Mouse (Mus musculus) kidney, postnatal 0 days (tissue): ENCODE measurements at regions not wholly inside any gene's neighbourhood (a gene's known extent, or its start where the extent isn't known, plus 50 kb on each side); places are given as distances from the start of the nearest gene placed in this dataset.

ENCODE experiments used
- ATAC-seq: fragments of 200-750 bp; cut with Nextera tagmentation; replicated peaks from 2 replicates; pipeline ENCODE4 v1.8.0; 2017; ENCODE audit warnings: low read depth, moderate number of reproducible peaks, moderate TSS enrichment, moderate library complexity; ENCODE audit not compliant: low FRiP score
- DNase-seq: peaks from one replicate; pipeline ENCODE4 v3.0.0-alpha.2; 2016; ENCODE audit warnings: low spot score
- H3K27ac ChIP-seq: fragments of 300-500 bp; sonication (generic); 2 replicates; pipeline ENCODE4 v1.5.1; 2014; ENCODE audit warnings: mild to moderate bottlenecking
- H3K27me3 ChIP-seq: fragments of 300-500 bp; sonication (generic); 2 replicates; pipeline ENCODE4 v1.6.1; 2014; ENCODE audit warnings: low read length, mixed read lengths; ENCODE audit not compliant: insufficient read depth
- H3K36me3 ChIP-seq: fragments of 300-500 bp; sonication (generic); 2 replicates; pipeline ENCODE4 v1.6.1; 2014; ENCODE audit warnings: low read length, mixed read lengths; ENCODE audit not compliant: insufficient read depth
- H3K4me1 ChIP-seq: fragments of 300-500 bp; sonication (generic); replicated peaks from 2 replicates; pipeline ENCODE4 v1.6.1; 2014; ENCODE audit warnings: antibody characterized with exemption, low read length, mixed read lengths; ENCODE audit not compliant: insufficient read depth
- H3K4me2 ChIP-seq: fragments of 300-500 bp; sonication (generic); 2 replicates; pipeline ENCODE4 v1.6.1; 2014; ENCODE audit warnings: mild to moderate bottlenecking, low read length, moderate library complexity, mixed read lengths
- H3K4me3 ChIP-seq: fragments of 300-500 bp; sonication (generic); replicated peaks from 2 replicates; pipeline ENCODE4 v1.5.1; 2014; ENCODE audit warnings: low read depth, low read length
- H3K9ac ChIP-seq: fragments of 300-500 bp; sonication (generic); 2 replicates; pipeline ENCODE4 v1.6.1; 2014; ENCODE audit warnings: low read depth, low read length
- H3K9me3 ChIP-seq: fragments of 300-500 bp; sonication (generic); replicated peaks from 2 replicates; pipeline ENCODE4 v1.6.1; 2016; ENCODE audit warnings: low read length, inconsistent platforms, mixed read lengths
- CTCF ChIP-seq: IDR thresholded peaks from 2 replicates; pipeline ENCODE4 v1.5.1; 2016; ENCODE audit warnings: antibody characterized with exemption, low read depth, mild to moderate bottlenecking, moderate library complexity
- WGBS: fragments of 180-500 bp; shearing (Covaris S2); extraction: QIAGEN DNeasy Blood & Tissue Kit; methylation state at CpG from one replicate; pipeline ENCODE4 v1.1.7; 2014; 5-methylcytosine and 5-hydroxymethylcytosine counted together

GRCm38 (mm10) chr1:76955031-76955430 is 559.9 kb downstream of the Epha4 start:
- Histone ChIP-seq H3K9ac (no peak overlapping the region), H3K36me3 (no peaks in the 10 kb centered on the region), H3K27ac (no peak overlapping the region), H3K4me2 (no peak overlapping the region), H3K4me1 (no peaks in the 10 kb centered on the region), H3K4me3 (no peak overlapping the region), H3K27me3 (no peaks in the 10 kb centered on the region), H3K9me3 (no peaks in the 10 kb centered on the region)
- ATAC-seq (no peak), DNase-seq (no peak)
- TF ChIP-seq CTCF, result no peak

GRCm38 (mm10) chr1:76957411-76957810 is 557.5 kb downstream of the Epha4 start:
- 82% methylated on average over 5 of the region's 5 CpGs for WGBS
- H3K9ac ChIP-seq, result no peak overlapping the region
- H3K36me3 ChIP-seq, result no peaks in the 10 kb centered on the region
- H3K9me3 ChIP-seq, result no peaks in the 10 kb centered on the region
- no peak overlapping the region for H3K27ac ChIP-seq
- no peaks in the 10 kb centered on the region for H3K4me1 ChIP-seq
- no peaks in the 10 kb centered on the region for H3K27me3 ChIP-seq
- TF ChIP-seq CTCF, result no peak
- DNase-seq (no peak), ATAC-seq (no peak)
- H3K4me3 ChIP-seq, result no peak overlapping the region
- H3K4me2 ChIP-seq, result no peak overlapping the region

- no peak for TF ChIP-seq CTCF
- H3K9ac ChIP-seq, result no peak overlapping the region
- H3K27me3 ChIP-seq, result no peaks in the 10 kb centered on the region
- H3K4me3 ChIP-seq, result no peak overlapping the region
- DNase-seq (no peak), ATAC-seq (no peak)
- WGBS, result 63% methylated on average over 4 of the region's 4 CpGs
- no peaks in the 10 kb centered on the region for H3K4me1 ChIP-seq
- no peaks in the 10 kb centered on the region for H3K36me3 ChIP-seq
- H3K27ac ChIP-seq, result no peak overlapping the region
- H3K4me2 ChIP-seq, result no peak overlapping the region
- H3K9me3 ChIP-seq, result no peaks in the 10 kb centered on the region
Observed at GRCm38 (mm10) chr1:76958706-76959105, 556.2 kb downstream of the Epha4 start.

GRCm38 (mm10) chr1:76972454-76972853 is 542.4 kb downstream of the Epha4 start:
- Histone ChIP-seq H3K36me3 (no peaks in the 10 kb centered on the region), H3K9me3 (no peaks in the 10 kb centered on the region), H3K27ac (no peak overlapping the region), H3K4me3 (no peak overlapping the region), H3K9ac (no peak overlapping the region), H3K4me1 (no peaks in the 10 kb centered on the region), H3K27me3 (no peaks in the 10 kb centered on the region), H3K4me2 (no peak overlapping the region)
- WGBS, result 64% methylated on average over 4 of the region's 4 CpGs
- no peak for ATAC-seq
- no peak for DNase-seq
- no peak for TF ChIP-seq CTCF

GRCm38 (mm10) chr1:76975077-76975945 is 539.6 kb downstream of the Epha4 start:
- Histone ChIP-seq H3K4me2 (no peak overlapping the region), H3K9ac (no peak overlapping the region), H3K4me3 (no peak overlapping the region), H3K36me3 (no peaks in the 10 kb centered on the region), H3K27me3 (no peaks in the 10 kb centered on the region), H3K27ac (no peak overlapping the region), H3K9me3 (no peaks in the 10 kb centered on the region), H3K4me1 (no peaks in the 10 kb centered on the region)
- TF ChIP-seq CTCF, result no peak
- no peak for DNase-seq
- 62% methylated on average over 12 of the region's 12 CpGs for whole genome bisulfite sequencing
- ATAC-seq, result no peak

GRCm38 (mm10) chr1:76980498-76981152 is 534.3 kb downstream of the Epha4 start:
- no peaks in the 10 kb centered on the region for H3K36me3 ChIP-seq
- DNase-seq (no peak), ATAC-seq (no peak)
- H3K27me3 ChIP-seq, result no peaks in the 10 kb centered on the region
- no peak overlapping the region for H3K4me3 ChIP-seq
- H3K9ac ChIP-seq, result no peak overlapping the region
- no peaks in the 10 kb centered on the region for H3K4me1 ChIP-seq
- H3K9me3 ChIP-seq, result no peaks in the 10 kb centered on the region
- WGBS, result 79% methylated on average over 9 of the region's 9 CpGs
- TF ChIP-seq CTCF, result no peak
- H3K4me2 ChIP-seq, result no peak overlapping the region
- no peak overlapping the region for H3K27ac ChIP-seq
